In genomic region chr2:28146152-28146551, GRCm38 (mm10) we compare ENCODE assay signal across 29 mouse cellular contexts. TPM values are rescaled to one million over a fixed set of nuclear protein-coding genes. Genes with fewer than 3 reads are reported as not detected.
A peak's percentile ranks its signal among the peaks of the same experiment; 100 is the strongest.
DNase-seq lines count a peak whose midpoint lies in the region; ATAC-seq and TF ChIP-seq lines count a peak whose summit lies in the region.
"Had no signal": no experiment of that assay in that cellular context is flagged by ENCODE, and none has a peak within 500 bp of the region (broad histone marks: within the 10 kb centered on the region; RNA-seq: fewer than 3 reads in every experiment).

No protein-coding gene starts in this region.

- peaks cover 8 to 10% of the 10 kb centered on the region in 2 experiments; a peak in 3 of 4 replicates for H3K4me1 ChIP-seq in CH12.LX (ENCODE audit: control insufficient read depth in 1 of 2, insufficient read depth in 2 of 2)
- peaks cover 21 to 72% of the 10 kb centered on the region in 2 experiments for H3K4me1 ChIP-seq in MEL (ENCODE audit: control insufficient read depth in 1 of 2, insufficient read depth in 2 of 2, low read length in 2 of 2)
- H3K4me1 ChIP-seq in forebrain, embryonic 15.5 days = 0 out of 2 replicates have a peak, but pooled peaks cover 2% of the 10 kb centered on the region
- H3K4me1 ChIP-seq in hindbrain, embryonic 13.5 days (replicated peaks) = peaks cover 40% of the 10 kb centered on the region

- dilution Hi-C loops in CH12.LX (cut with MboI; ENCODE audit: extremely low pct_ligation_motif_present, extremely low pct_unique_long_range_greater_than_20kb, low sequenced_read_pairs) = no loop called here

- no peak for TF ChIP-seq CTCF in CH12.LX (conservative IDR thresholded peaks at IDR 0.05 in 1 of 2, IDR thresholded peaks at IDR 0.05 in 1 of 2; ENCODE audit: low read depth in 2 of 2, low read length in 2 of 2)
- TF ChIP-seq CTCF in MEL (IDR thresholded peaks at IDR 0.05 in 2 of 3, conservative IDR thresholded peaks at IDR 0.05 in 1 of 3; ENCODE audit: control insufficient read depth in 1 of 3, insufficient read depth in 1 of 3, low read depth in 2 of 3, low read length in 3 of 3, poor library complexity in 1 of 3, severe bottlenecking in 1 of 3) = no peak

- 0 out of 2 replicates have a peak, but pooled peaks have one; percentile 29 for ATAC-seq in monocyte, adult 5-6 weeks (replicated peaks; ENCODE audit: insufficient number of reproducible peaks, low FRiP score, low TSS enrichment, poor library complexity, severe bottlenecking)
- no peak for ATAC-seq in forebrain, embryonic 15.5 days (replicated peaks)
- ATAC-seq in hindbrain, embryonic 13.5 days (ENCODE audit: low FRiP score) = no peak
- ATAC-seq: forebrain, embryonic 13.5 days; inflammation-experienced regulatory T-cells, adult 6 months; lung, postnatal 0 days had no signal

- TF ChIP-seq RAD21 in CH12.LX (IDR thresholded peaks at IDR 0.05; ENCODE audit: low read depth, low read length) = no peak
- TF ChIP-seq RAD21 in MEL (IDR thresholded peaks at IDR 0.05; ENCODE audit: low read depth, low read length) = no peak

- DNase-seq in CH12.LX (ENCODE audit: extremely low read depth) (peak; percentile 21), MEL (ENCODE audit: low read depth, low spot score) (peak; percentile 98)
- DNase-seq in c-Kit-positive CD71-negative TER-119-negative erythroid progenitor cells, embryonic 14.5 days (ENCODE audit: low read depth) = peak; percentile 13
- no peak for DNase-seq in left cerebral cortex, postnatal 25 days (ENCODE audit: low spot score in 2 of 2)
- DNase-seq: adrenal gland, postnatal 25 days; cerebellum, adult 8-10 months; cerebellum, postnatal 25 days; gastrocnemius, postnatal 25 days; heart, adult 2 months; heart, postnatal 10 days; kidney, adult 18-20 months; kidney, postnatal 25 days; liver, embryonic 13.5 days; lung, adult 18-20 months had no signal

- H3K4me3 ChIP-seq in CH12.LX (replicated peaks in 1 of 3; ENCODE audit: low read depth in 2 of 3, low read length in 2 of 3, poor library complexity in 1 of 3) = no peak overlapping the region
- peak overlapping the region; percentile 24 to 50; a peak in 3 of 4 replicates for H3K4me3 ChIP-seq in MEL (ENCODE audit: control insufficient read depth in 1 of 2, insufficient read depth in 1 of 2, low read depth in 2 of 2, low read length in 2 of 2)
- H3K4me3 ChIP-seq in forebrain, embryonic 15.5 days = no peak overlapping the region
- no peak overlapping the region for H3K4me3 ChIP-seq in hindbrain, embryonic 13.5 days
- H3K4me3 ChIP-seq: forebrain, embryonic 13.5 days; heart, adult 2 months; heart, embryonic 13.5 days; hindbrain, embryonic 15.5 days; kidney, embryonic 15.5 days; layer of hippocampus, adult 2 months; limb, embryonic 10.5 days; limb, embryonic 15.5 days; liver, embryonic 13.5 days; neural tube, embryonic 13.5 days had no signal

- 76% methylated on average over 4 of the region's 4 CpGs for WGBS in forebrain, embryonic 15.5 days
- 77% methylated on average over 4 of the region's 4 CpGs for WGBS in hindbrain, embryonic 13.5 days

- H3K9ac ChIP-seq in CH12.LX (ENCODE audit: insufficient read depth, low read depth) (no peak overlapping the region), MEL (ENCODE audit: control insufficient read depth, low read depth, low read length, poor library complexity, severe bottlenecking) (peak overlapping the region; percentile 53)
- H3K9ac ChIP-seq in forebrain, embryonic 15.5 days (replicated peaks) = no peak overlapping the region
- no peak overlapping the region for H3K9ac ChIP-seq in hindbrain, embryonic 13.5 days
- H3K9ac ChIP-seq: forebrain, embryonic 13.5 days; heart, embryonic 13.5 days; hindbrain, embryonic 15.5 days; kidney, embryonic 15.5 days; limb, embryonic 15.5 days; liver, embryonic 13.5 days; neural tube, embryonic 13.5 days had no signal

- H3K4me2 ChIP-seq in CH12.LX (ENCODE audit: insufficient read depth, low read depth, poor library complexity, severe bottlenecking) = no peak overlapping the region
- H3K4me2 ChIP-seq in forebrain, embryonic 15.5 days (replicated peaks) = no peak overlapping the region
- H3K4me2 ChIP-seq in hindbrain, embryonic 13.5 days = no peak overlapping the region
- H3K4me2 ChIP-seq: forebrain, embryonic 13.5 days; heart, embryonic 13.5 days; hindbrain, embryonic 15.5 days; kidney, embryonic 15.5 days; limb, embryonic 15.5 days; liver, embryonic 13.5 days; midbrain, embryonic 11.5 days; neural tube, embryonic 13.5 days had no signal

- peaks cover 90% of the 10 kb centered on the region for H3K27me3 ChIP-seq in CH12.LX (replicated peaks)
- H3K27me3 ChIP-seq in MEL (ENCODE audit: control insufficient read depth in 1 of 2, insufficient read depth in 2 of 2, low read length in 2 of 2) = no peaks in the 10 kb centered on the region
- no peaks in the 10 kb centered on the region for H3K27me3 ChIP-seq in forebrain, embryonic 15.5 days
- H3K27me3 ChIP-seq in hindbrain, embryonic 13.5 days = peaks cover 5% of the 10 kb centered on the region; the same call in 1 of the 2 replicates
- H3K27me3 ChIP-seq: forebrain, embryonic 13.5 days; hindbrain, embryonic 15.5 days; kidney, embryonic 15.5 days; limb, embryonic 15.5 days; neural tube, embryonic 13.5 days had no signal

- peaks cover 2% of the 10 kb centered on the region for H3K9me3 ChIP-seq in CH12.LX (replicated peaks; ENCODE audit: low read length)
- no peaks in the 10 kb centered on the region for H3K9me3 ChIP-seq in MEL (replicated peaks; ENCODE audit: insufficient read depth, low read length)
- no peaks in the 10 kb centered on the region for H3K9me3 ChIP-seq in forebrain, embryonic 15.5 days
- no peaks in the 10 kb centered on the region for H3K9me3 ChIP-seq in hindbrain, embryonic 13.5 days
- H3K9me3 ChIP-seq: forebrain, embryonic 13.5 days; hindbrain, embryonic 15.5 days; kidney, embryonic 15.5 days; limb, embryonic 10.5 days; limb, embryonic 15.5 days; liver, embryonic 13.5 days had no signal

- TF ChIP-seq POLR2A in CH12.LX (IDR thresholded peaks at IDR 0.05; ENCODE audit: low read depth, low read length) (no peak), MEL (IDR thresholded peaks at IDR 0.05; ENCODE audit: control insufficient read depth in 1 of 2, insufficient read depth in 1 of 2, low read depth in 1 of 2, low read length in 2 of 2, poor library complexity in 1 of 2) (peak in 1 of 2 experiments; percentile 73; a peak in 2 of 4 replicates)

- no peak for TF ChIP-seq EP300 in CH12.LX (IDR thresholded peaks at IDR 0.05; ENCODE audit: low read length)
- no peak for TF ChIP-seq EP300 in MEL (IDR thresholded peaks at IDR 0.05; ENCODE audit: low read depth in 1 of 2, low read length in 2 of 2)

- H3K79me2 ChIP-seq in CH12.LX (replicated peaks; ENCODE audit: control insufficient read depth, extremely low read depth, insufficient read depth, poor library complexity, severe bottlenecking) = no peaks in the 10 kb centered on the region
- no peaks in the 10 kb centered on the region; the same call in 1 of the 2 replicates for H3K79me2 ChIP-seq in MEL (ENCODE audit: control insufficient read depth, insufficient read depth, low read length, poor library complexity)

- intact Hi-C loops in left cerebral cortex, postnatal 25 days (cut with DNase I) = no loop called here

- in situ Hi-C loops in CH12.LX (cut with MboI; ENCODE audit: low pct_ligation_motif_present, low pct_unique_long_range_greater_than_20kb, low sequenced_read_pairs) = no loop called here

- H3K36me3 ChIP-seq in CH12.LX (replicated peaks in 1 of 2; ENCODE audit: control insufficient read depth in 1 of 2, insufficient read depth in 1 of 2, low read length in 1 of 2) (no peaks in the 10 kb centered on the region), MEL (ENCODE audit: control insufficient read depth in 1 of 2, insufficient read depth in 2 of 2, low read length in 2 of 2) (peaks cover 0 to 49% of the 10 kb centered on the region in 2 experiments; a peak in 2 of 4 replicates)
- H3K36me3 ChIP-seq in forebrain, embryonic 15.5 days = no peaks in the 10 kb centered on the region
- no peaks in the 10 kb centered on the region for H3K36me3 ChIP-seq in hindbrain, embryonic 13.5 days
- H3K36me3 ChIP-seq: heart, embryonic 13.5 days; hindbrain, embryonic 15.5 days; kidney, embryonic 15.5 days; limb, embryonic 10.5 days; limb, embryonic 15.5 days; liver, embryonic 13.5 days; neural tube, embryonic 13.5 days had no signal

- H3K27ac ChIP-seq in CH12.LX (ENCODE audit: insufficient read depth, low read depth) (no peak overlapping the region), MEL (ENCODE audit: control insufficient read depth, low read depth, low read length) (peak overlapping the region; percentile 92)
- no peak overlapping the region for H3K27ac ChIP-seq in forebrain, embryonic 15.5 days (replicated peaks)
- no peak overlapping the region for H3K27ac ChIP-seq in hindbrain, embryonic 13.5 days
- H3K27ac ChIP-seq: forebrain, embryonic 13.5 days; heart, adult 2 months; heart, embryonic 13.5 days; hindbrain, embryonic 15.5 days; kidney, embryonic 15.5 days; layer of hippocampus, adult 2 months; limb, embryonic 10.5 days; limb, embryonic 15.5 days; liver, embryonic 13.5 days; neural tube, embryonic 13.5 days had no signal

TF ChIP-seq in CH12.LX, 34 proteins besides CTCF, POLR2A, EP300 and RAD21 (continues in another document):
- TF ChIP-seq RCOR1 (conservative IDR thresholded peaks at IDR 0.05; ENCODE audit: low read depth, low read length) (no peak), HCFC1 (IDR thresholded peaks at IDR 0.05; ENCODE audit: low read depth, low read length) (no peak), E2F4 (IDR thresholded peaks at IDR 0.05; ENCODE audit: insufficient replicate concordance, low read depth, low read length) (no peak), ZKSCAN1 (IDR thresholded peaks at IDR 0.05; ENCODE audit: borderline replicate concordance, low read depth, low read length) (no peak)

TF ChIP-seq in MEL, 35 proteins besides CTCF, POLR2A, EP300 and RAD21 (continues in another document):
- TF ChIP-seq UBTF (IDR thresholded peaks at IDR 0.05; ENCODE audit: borderline replicate concordance, insufficient read depth, low read depth, low read length) (no peak), MAFK (IDR thresholded peaks at IDR 0.05; ENCODE audit: borderline replicate concordance, low read depth, low read length) (no peak), USF2 (IDR thresholded peaks at IDR 0.05; ENCODE audit: borderline replicate concordance in 1 of 2, insufficient read depth in 1 of 2, low read depth in 1 of 2, low read length in 2 of 2) (no peak), ETS1 (IDR thresholded peaks at IDR 0.05; ENCODE audit: low read depth, low read length) (no peak; the same call in 1 of the 2 replicates)

RNA-seq across cellular contexts. Expression of gene Olfm1, which starts 46.6 kb away (rescaled TPM):
- total RNA-seq in CH12.LX (2012; rRNA removed) (0.34 and 0.42 TPM in 2 replicates), CH12.LX (2014; rRNA removed) (0.20 and 0.28 TPM in 2 replicates), MEL (2012; rRNA removed) (18.3 and 22.2 TPM in 2 replicates)
- polyA plus RNA-seq in CH12.LX (2012; ENCODE audit: insufficient read length, low read depth) (0.93 and 1.3 TPM in 2 replicates), MEL (2012; ENCODE audit: insufficient read depth in 1 of 2, insufficient read length in 2 of 2, low read depth in 1 of 2, low replicate concordance in 2 of 2, missing spikeins in 1 of 2) (10 to 100 TPM in 1 of 2 experiments, not detected in 1; 51.0 TPM)
- total RNA-seq in monocyte, adult 5-6 weeks (2017) = 8.7 to 18.9 TPM (median 13.5 TPM) in 3 replicates
- 225 and 234 TPM in 2 replicates for polyA plus RNA-seq in forebrain, embryonic 15.5 days (2015; fragmentation: Nextera tagmentation; extraction: Ambion mirVana)
- polyA plus RNA-seq in hindbrain, embryonic 13.5 days (2015; fragmentation: Nextera tagmentation; extraction: Ambion mirVana) = 267 and 274 TPM in 2 replicates
- 1,000 to 10,000 TPM; 1,581 to 1,689 TPM for total RNA-seq in left cerebral cortex, postnatal 25 days (2021)
- total RNA-seq: hematopoietic stem cell, adult 5-6 weeks had no signal

Comparison
In these comparisons a context has a peak if more than half of its experiments do, and no peak if none do; other contexts are left out.
1. DNase-seq: peak in CH12.LX (single experiment), MEL (single experiment) and c-Kit-positive CD71-negative TER-119-negative erythroid progenitor cells, embryonic 14.5 days (single experiment); none in left cerebral cortex, postnatal 25 days (0 of 2).
2. H3K4me3 ChIP-seq: peak in MEL (2 of 2); none in CH12.LX (0 of 3), forebrain, embryonic 15.5 days (single experiment) and hindbrain, embryonic 13.5 days (single experiment).
3. RNA of gene Olfm1, which starts 46.6 kb away (total RNA-seq): 1,581 to 1,689 TPM in left cerebral cortex, postnatal 25 days; 18.3 to 22.2 TPM in MEL, 8.7 to 18.9 TPM in monocyte, adult 5-6 weeks and 0.20 to 0.42 TPM in CH12.LX; every median in the first group is over 10 times any median in the second.
4. Of the 35 proteins assayed by ChIP-seq in both MEL and CH12.LX: peak only in MEL: CHD2, E2F4, HCFC1, MAX, MAZ, MXI1 and 7 more; only in CH12.LX: none; in both: ELF1; in neither: 20; mixed calls (peak in some experiments, not most) for 1.